ENCODE assay signal across 24 mouse cellular contexts in genomic region chr12:40254729-40255128, GRCm38 (mm10). TPM values are rescaled to one million over a fixed set of nuclear protein-coding genes. Genes with fewer than 3 reads are reported as not detected.
DNase-seq lines count a peak whose midpoint lies in the region; ATAC-seq and TF ChIP-seq lines count a peak whose summit lies in the region.
"Had no signal": no experiment of that assay in that cellular context is flagged by ENCODE, and none has a peak within 500 bp of the region (broad histone marks: within the 10 kb centered on the region; RNA-seq: fewer than 3 reads in every experiment).

No protein-coding gene starts in this region.

- no peaks in the 10 kb centered on the region for H3K4me1 ChIP-seq in kidney, adult 2 months (ENCODE audit: control insufficient read depth, insufficient read depth, low read length)
- H3K4me1 ChIP-seq in liver, adult 2 months (ENCODE audit: control insufficient read depth, insufficient read depth, low read length) = no peaks in the 10 kb centered on the region
- H3K4me1 ChIP-seq in liver, postnatal 0 days (ENCODE audit: insufficient read depth) = 0 out of 2 replicates have a peak, but pooled peaks cover 2% of the 10 kb centered on the region
- H3K4me1 ChIP-seq in midbrain, postnatal 0 days (ENCODE audit: insufficient read depth, low read length) = no peaks in the 10 kb centered on the region
- H3K4me1 ChIP-seq in midbrain, embryonic 16.5 days (ENCODE audit: control insufficient read depth, insufficient read depth, low read length) = no peaks in the 10 kb centered on the region; the same call in 1 of the 2 replicates
- H3K4me1 ChIP-seq: embryonic facial prominence, embryonic 13.5 days; embryonic facial prominence, embryonic 15.5 days; forebrain, embryonic 12.5 days had no signal

- no peaks in the 10 kb centered on the region for H3K36me3 ChIP-seq in kidney, adult 2 months (ENCODE audit: control insufficient read depth, insufficient read depth, low read length)
- no peaks in the 10 kb centered on the region for H3K36me3 ChIP-seq in liver, adult 2 months (ENCODE audit: control insufficient read depth, insufficient read depth, low read length)
- H3K36me3 ChIP-seq in liver, postnatal 0 days (replicated peaks; ENCODE audit: insufficient read depth, low read length) = no peaks in the 10 kb centered on the region
- no peaks in the 10 kb centered on the region for H3K36me3 ChIP-seq in midbrain, postnatal 0 days (ENCODE audit: insufficient read depth, low read length)
- H3K36me3 ChIP-seq in midbrain, embryonic 16.5 days (ENCODE audit: control insufficient read depth, insufficient read depth, low read length) = no peaks in the 10 kb centered on the region
- H3K36me3 ChIP-seq: embryonic facial prominence, embryonic 13.5 days; embryonic facial prominence, embryonic 15.5 days; forebrain, embryonic 10.5 days; forebrain, embryonic 12.5 days had no signal

- H3K4me3 ChIP-seq in kidney, adult 2 months (ENCODE audit: insufficient read depth, low read depth, low read length) = no peak overlapping the region
- no peak overlapping the region for H3K4me3 ChIP-seq in liver, adult 2 months (ENCODE audit: insufficient read depth, low read depth, low read length)
- no peak overlapping the region for H3K4me3 ChIP-seq in liver, postnatal 0 days (ENCODE audit: low read depth, low read length)
- H3K4me3 ChIP-seq in midbrain, postnatal 0 days (ENCODE audit: low read depth, low read length) = no peak overlapping the region
- H3K4me3 ChIP-seq in midbrain, embryonic 16.5 days (ENCODE audit: low read depth, low read length) = no peak overlapping the region
- H3K4me3 ChIP-seq: embryonic facial prominence, embryonic 13.5 days; embryonic facial prominence, embryonic 15.5 days; erythroblast, embryonic 14.5 days; forebrain, embryonic 10.5 days; forebrain, embryonic 12.5 days had no signal

- DNase-seq in kidney, adult 2 months = peak; percentile 32
- no peak for DNase-seq in kidney, adult 18-20 months
- peak; percentile 70 for DNase-seq in liver, adult 2 months (ENCODE audit: extremely low read depth, low read depth, low spot score)
- no peak for DNase-seq in liver, postnatal 0 days
- no peak for DNase-seq in midbrain, postnatal 0 days (ENCODE audit: low spot score)
- DNase-seq: adrenal gland, adult 2 months; adrenal gland, postnatal 10 days; adrenal gland, postnatal 25 days; cerebellum, adult 11 months; cerebellum, adult 18-20 months; cerebellum, adult 8-10 months; cerebellum, adult 9-11 months; cerebellum, postnatal 14 days; cerebellum, postnatal 36 days; embryo, embryonic 11 days had no signal

- WGBS in kidney, adult 2 months = 73% methylated on average over 11 of the region's 11 CpGs
- WGBS in liver, adult 2 months = 33% methylated on average over 11 of the region's 11 CpGs
- WGBS in liver, postnatal 0 days (ENCODE audit: insufficient replicate concordance) = 77% methylated on average over 11 of the region's 11 CpGs
- WGBS in midbrain, postnatal 0 days = 83% methylated on average over 11 of the region's 11 CpGs
- WGBS in midbrain, embryonic 16.5 days = 84% methylated on average over 11 of the region's 11 CpGs

- 0 out of 2 replicates have a peak, but pooled peaks have one; percentile 3 for TF ChIP-seq CTCF in kidney, adult 2 months (conservative IDR thresholded peaks at IDR 0.05; ENCODE audit: insufficient read depth, insufficient read length, low read depth, low read length)
- TF ChIP-seq CTCF in liver, adult 2 months (IDR thresholded peaks at IDR 0.05; ENCODE audit: low read depth, low read length) = no peak
- TF ChIP-seq CTCF in liver, postnatal 0 days (IDR thresholded peaks at IDR 0.05; ENCODE audit: low read depth) = no peak
- TF ChIP-seq CTCF in midbrain, postnatal 0 days (IDR thresholded peaks at IDR 0.05) = peak; percentile 44

- no peaks in the 10 kb centered on the region for H3K27me3 ChIP-seq in kidney, adult 2 months (replicated peaks; ENCODE audit: control insufficient read depth, insufficient read depth, low read length)
- no peaks in the 10 kb centered on the region for H3K27me3 ChIP-seq in liver, adult 2 months (ENCODE audit: control insufficient read depth, insufficient read depth, low read length)
- H3K27me3 ChIP-seq in liver, postnatal 0 days (ENCODE audit: insufficient read depth, low read length) = no peaks in the 10 kb centered on the region
- no peaks in the 10 kb centered on the region for H3K27me3 ChIP-seq in midbrain, postnatal 0 days (ENCODE audit: insufficient read depth, low read length)
- no peaks in the 10 kb centered on the region for H3K27me3 ChIP-seq in midbrain, embryonic 16.5 days (ENCODE audit: control insufficient read depth, insufficient read depth, low read depth, low read length)
- H3K27me3 ChIP-seq: embryonic facial prominence, embryonic 13.5 days; embryonic facial prominence, embryonic 15.5 days had no signal

- TF ChIP-seq EP300 in liver, postnatal 0 days (IDR thresholded peaks at IDR 0.05; ENCODE audit: low read depth) = no peak

- ATAC-seq in liver, postnatal 0 days = no peak
- no peak for ATAC-seq in midbrain, postnatal 0 days (ENCODE audit: low FRiP score)
- ATAC-seq in midbrain, embryonic 16.5 days = no peak
- ATAC-seq: forebrain, embryonic 14.5 days had no signal

- no peaks in the 10 kb centered on the region for H3K9me3 ChIP-seq in liver, postnatal 0 days (ENCODE audit: low read length)
- no peaks in the 10 kb centered on the region for H3K9me3 ChIP-seq in midbrain, postnatal 0 days (ENCODE audit: low read length)
- no peaks in the 10 kb centered on the region for H3K9me3 ChIP-seq in midbrain, embryonic 16.5 days (replicated peaks; ENCODE audit: control insufficient read depth, low read length, poor library complexity, severe bottlenecking)
- H3K9me3 ChIP-seq: embryonic facial prominence, embryonic 13.5 days; embryonic facial prominence, embryonic 15.5 days; forebrain, embryonic 10.5 days; forebrain, embryonic 12.5 days had no signal

- no peak overlapping the region for H3K27ac ChIP-seq in kidney, adult 2 months (ENCODE audit: insufficient read depth, low read depth, low read length)
- H3K27ac ChIP-seq in liver, adult 2 months (replicated peaks; ENCODE audit: insufficient read depth, low read depth, low read length) = no peak overlapping the region
- no peak overlapping the region for H3K27ac ChIP-seq in liver, postnatal 0 days (ENCODE audit: low read depth)
- no peak overlapping the region for H3K27ac ChIP-seq in midbrain, postnatal 0 days (ENCODE audit: low read depth, low read length)
- H3K27ac ChIP-seq in midbrain, embryonic 16.5 days (ENCODE audit: low read length) = no peak overlapping the region
- H3K27ac ChIP-seq: embryonic facial prominence, embryonic 13.5 days; embryonic facial prominence, embryonic 15.5 days; forebrain, embryonic 10.5 days; forebrain, embryonic 12.5 days had no signal

- no peaks in the 10 kb centered on the region for H3K79me2 ChIP-seq in liver, adult 2 months (ENCODE audit: control insufficient read depth, insufficient read depth, low read length)

- no peak overlapping the region for H3K9ac ChIP-seq in liver, adult 2 months (ENCODE audit: low read depth, low read length)
- H3K9ac ChIP-seq in liver, postnatal 0 days (replicated peaks) = no peak overlapping the region
- H3K9ac ChIP-seq in midbrain, postnatal 0 days (replicated peaks; ENCODE audit: low read length, poor library complexity, severe bottlenecking) = no peak overlapping the region
- no peak overlapping the region for H3K9ac ChIP-seq in midbrain, embryonic 16.5 days (ENCODE audit: low read depth, low read length)
- H3K9ac ChIP-seq: embryonic facial prominence, embryonic 13.5 days; embryonic facial prominence, embryonic 15.5 days; forebrain, embryonic 12.5 days had no signal

- H3K4me2 ChIP-seq in liver, postnatal 0 days (ENCODE audit: low read depth, low read length) = no peak overlapping the region
- H3K4me2 ChIP-seq in midbrain, postnatal 0 days (ENCODE audit: low read depth, low read length, poor library complexity, severe bottlenecking) = no peak overlapping the region
- H3K4me2 ChIP-seq in midbrain, embryonic 16.5 days (ENCODE audit: low read length) = no peak overlapping the region
- H3K4me2 ChIP-seq: embryonic facial prominence, embryonic 13.5 days; embryonic facial prominence, embryonic 15.5 days; forebrain, embryonic 12.5 days had no signal

- no peak for TF ChIP-seq POLR2A in kidney, adult 2 months (IDR thresholded peaks at IDR 0.05; ENCODE audit: low read depth, low read length)
- no peak for TF ChIP-seq POLR2A in liver, adult 2 months (IDR thresholded peaks at IDR 0.05; ENCODE audit: extremely low read depth, insufficient read depth, low read length)

RNA-seq across cellular contexts. Expression of gene Ifrd1, which starts 6.4 kb away (rescaled TPM):
- 7.9 and 8.2 TPM in 2 replicates for polyA plus RNA-seq in kidney, adult 2 months (2012; rRNA removed)
- 17.6 and 24.3 TPM in 2 replicates for total RNA-seq in liver, adult 2 months (2014; rRNA removed)
- 3.9 and 4.8 TPM in 2 replicates for polyA plus RNA-seq in liver, adult 2 months (2012; rRNA removed)
- polyA plus RNA-seq in liver, postnatal 0 days (2015; fragmentation: Nextera tagmentation; extraction: Ambion mirVana) = 47.1 and 50.4 TPM in 2 replicates
- total RNA-seq in midbrain, postnatal 0 days (2014; rRNA removed) = 54.0 and 89.3 TPM in 2 replicates
- 124 and 133 TPM in 2 replicates for polyA plus RNA-seq in midbrain, postnatal 0 days (2015; fragmentation: Nextera tagmentation; extraction: Ambion mirVana)
- polyA plus RNA-seq in midbrain, embryonic 16.5 days (2015; fragmentation: Nextera tagmentation; extraction: Ambion mirVana) = 181 and 183 TPM in 2 replicates

RNA-seq across cellular contexts. Expression of gene Lsmem1, which starts 55.4 kb away (rescaled TPM):
- 0.20 TPM in 1 of 2 replicates, not detected in the other for polyA plus RNA-seq in kidney, adult 2 months (2012; rRNA removed)
- not detected in 2 replicates for total RNA-seq in liver, adult 2 months (2014; rRNA removed)
- not detected in 2 replicates for polyA plus RNA-seq in liver, adult 2 months (2012; rRNA removed)
- polyA plus RNA-seq in liver, postnatal 0 days (2015; fragmentation: Nextera tagmentation; extraction: Ambion mirVana) = 0.24 TPM in 1 of 2 replicates, not detected in the other
- total RNA-seq in midbrain, postnatal 0 days (2014; rRNA removed) = 0.19 TPM in 1 of 2 replicates, not detected in the other
- polyA plus RNA-seq in midbrain, postnatal 0 days (2015; fragmentation: Nextera tagmentation; extraction: Ambion mirVana) = not detected in 2 replicates
- polyA plus RNA-seq in midbrain, embryonic 16.5 days (2015; fragmentation: Nextera tagmentation; extraction: Ambion mirVana) = 0.29 TPM in 1 of 2 replicates, not detected in the other
- total RNA-seq: adrenal gland, postnatal 25 days; common myeloid progenitor, adult 5-6 weeks; MEL had no signal
- polyA plus RNA-seq: adrenal gland, adult 2 months; embryonic facial prominence, embryonic 13.5 days; erythroblast, embryonic 14.5 days; forebrain, embryonic 10.5 days; forebrain, embryonic 14.5 days had no signal

Comparison
In these comparisons a context has a peak if more than half of its experiments do, and no peak if none do; other contexts are left out.
1. DNase-seq: peak in kidney, adult 2 months (single experiment) and liver, adult 2 months (single experiment); none in kidney, adult 18-20 months (single experiment), liver, postnatal 0 days (single experiment) and midbrain, postnatal 0 days (single experiment).
2. CTCF ChIP-seq: peak in kidney, adult 2 months (single experiment) and midbrain, postnatal 0 days (single experiment); none in liver, adult 2 months (single experiment) and liver, postnatal 0 days (single experiment).